Mouse (Mus musculus) C2C12 (cell line): ENCODE data around the gene Rerg.

Experiments
- CEBPB ChIP-seq: IDR thresholded peaks from one replicate; pipeline ENCODE4 v1.6.1; 2011; ENCODE audit warnings: low read depth, mild to moderate bottlenecking, control low read depth, moderate library complexity
- CTCF ChIP-seq: IDR thresholded peaks from one replicate; pipeline ENCODE4 v1.5.1; 2011; ENCODE audit not compliant: control insufficient read depth, insufficient read depth, insufficient read length
- FOSL1 ChIP-seq: IDR thresholded peaks from one replicate; pipeline ENCODE4 v1.8.0; 2011; ENCODE audit warnings: mild to moderate bottlenecking, low read length; ENCODE audit not compliant: poor library complexity, insufficient read depth, severe bottlenecking
- MAX ChIP-seq: IDR thresholded peaks from one replicate; pipeline ENCODE4 v1.6.1; 2011; ENCODE audit warnings: mild to moderate bottlenecking, control low read depth
- MYOD1 ChIP-seq: IDR thresholded peaks from one replicate; pipeline ENCODE4 v1.6.1; 2011; ENCODE audit warnings: low read depth; ENCODE audit not compliant: control insufficient read depth, insufficient read length
- MYOG ChIP-seq: IDR thresholded peaks from one replicate; pipeline ENCODE4 v1.6.1; 2011; ENCODE audit not compliant: control insufficient read depth, insufficient read length; ENCODE audit errors: extremely low read depth
- USF1 ChIP-seq: IDR thresholded peaks from one replicate; pipeline ENCODE4 v1.6.1; 2011; ENCODE audit warnings: low read depth, mild to moderate bottlenecking, control low read depth, moderate library complexity

- TF ChIP-seq CTCF (no peak), MYOG (no peak), MAX (no peak), USF1 (no peak), CEBPB (no peak), FOSL1 (no peak), MYOD1 (no peak)
Measured at GRCm38 (mm10) chr6:137087956-137088355, 82.3 kb downstream of the Rerg start.
